In genomic region chr6:134020821-134021220, GRCm38 (mm10) we compare ENCODE assay signal across 24 mouse cellular contexts. TPM values are rescaled to one million over a fixed set of nuclear protein-coding genes. Genes with fewer than 3 reads are reported as not detected.
A peak's percentile ranks its signal among the peaks of the same experiment; 100 is the strongest.
DNase-seq lines count a peak whose midpoint lies in the region; ATAC-seq and TF ChIP-seq lines count a peak whose summit lies in the region.
"Had no signal": no experiment of that assay in that cellular context is flagged by ENCODE, and none has a peak within 500 bp of the region (broad histone marks: within the 10 kb centered on the region; RNA-seq: fewer than 3 reads in every experiment).

No protein-coding gene starts in this region.

- peak; percentile 72 for TF ChIP-seq EP300 in CH12.LX (IDR thresholded peaks at IDR 0.05; ENCODE audit: low read length)

- DNase-seq in forebrain, postnatal 0 days: no peak
- DNase-seq in forebrain, embryonic 14.5 days (ENCODE audit: low spot score): no peak
- peak; percentile 57 for DNase-seq in CH12.LX (ENCODE audit: extremely low read depth)
- peak; percentile 79 for DNase-seq in splenic B cell, adult 2 months (ENCODE audit: low read depth, low spot score)
- DNase-seq in gastrocnemius, adult 8-10 months (ENCODE audit: low spot score in 2 of 2): no peak
- DNase-seq: adrenal gland, postnatal 25 days; cerebellum, adult 18-20 months; cerebellum, postnatal 10 days; gastrocnemius, postnatal 36 days; heart, postnatal 14 days; kidney, adult 8-10 months; kidney, postnatal 4 days; lung, postnatal 36 days had no signal

- in situ Hi-C loops in CH12.LX (cut with MboI; ENCODE audit: low pct_ligation_motif_present, low pct_unique_long_range_greater_than_20kb, low sequenced_read_pairs): no loop called here

- H3K4me2 ChIP-seq in forebrain, postnatal 0 days (ENCODE audit: low read depth): no peak overlapping the region
- H3K4me2 ChIP-seq in forebrain, embryonic 14.5 days (ENCODE audit: low read length): no peak overlapping the region
- no peak overlapping the region; the same call in 1 of the 2 replicates for H3K4me2 ChIP-seq in CH12.LX (ENCODE audit: insufficient read depth, low read depth, poor library complexity, severe bottlenecking)
- H3K4me2 ChIP-seq in forebrain, embryonic 12.5 days: no peak overlapping the region
- H3K4me2 ChIP-seq: intestine, embryonic 15.5 days; liver, embryonic 15.5 days; lung, embryonic 15.5 days; neural tube, embryonic 12.5 days had no signal

- no peak for TF ChIP-seq RAD21 in CH12.LX (IDR thresholded peaks at IDR 0.05; ENCODE audit: low read depth, low read length)

- H3K27me3 ChIP-seq in forebrain, postnatal 0 days (ENCODE audit: insufficient read depth, low read length): no peaks in the 10 kb centered on the region
- H3K27me3 ChIP-seq in forebrain, embryonic 14.5 days (replicated peaks; ENCODE audit: control insufficient read depth, insufficient read depth, low read length): no peaks in the 10 kb centered on the region
- H3K27me3 ChIP-seq in CH12.LX (replicated peaks): no peaks in the 10 kb centered on the region
- H3K27me3 ChIP-seq in splenic B cell, adult 2 months (ENCODE audit: control insufficient read depth, insufficient read depth, low read length, poor library complexity, severe bottlenecking): no peaks in the 10 kb centered on the region
- H3K27me3 ChIP-seq in forebrain, embryonic 12.5 days: no peaks in the 10 kb centered on the region
- H3K27me3 ChIP-seq: intestine, embryonic 15.5 days; liver, embryonic 15.5 days; lung, embryonic 15.5 days; neural tube, embryonic 12.5 days had no signal

- H3K79me2 ChIP-seq in CH12.LX (replicated peaks; ENCODE audit: control insufficient read depth, extremely low read depth, insufficient read depth, poor library complexity, severe bottlenecking) (no peaks in the 10 kb centered on the region), macrophage (ENCODE audit: inconsistent target) (no peaks in the 10 kb centered on the region)

- H3K36me3 ChIP-seq in forebrain, postnatal 0 days (ENCODE audit: insufficient read depth): no peaks in the 10 kb centered on the region
- no peaks in the 10 kb centered on the region for H3K36me3 ChIP-seq in forebrain, embryonic 14.5 days (ENCODE audit: control insufficient read depth, insufficient read depth, low read length)
- H3K36me3 ChIP-seq in CH12.LX (replicated peaks in 1 of 2; ENCODE audit: control insufficient read depth in 1 of 2, insufficient read depth in 1 of 2, low read length in 1 of 2) (no peaks in the 10 kb centered on the region), macrophage (ENCODE audit: inconsistent target) (no peaks in the 10 kb centered on the region)
- H3K36me3 ChIP-seq in splenic B cell, adult 2 months (ENCODE audit: control insufficient read depth, insufficient read depth, low read length, poor library complexity, severe bottlenecking): no peaks in the 10 kb centered on the region
- H3K36me3 ChIP-seq in forebrain, embryonic 12.5 days (replicated peaks): no peaks in the 10 kb centered on the region
- H3K36me3 ChIP-seq: intestine, embryonic 15.5 days; liver, embryonic 15.5 days; lung, embryonic 15.5 days; neural tube, embryonic 12.5 days had no signal

- H3K27ac ChIP-seq in forebrain, postnatal 0 days (ENCODE audit: low read depth, low read length): no peak overlapping the region
- no peak overlapping the region for H3K27ac ChIP-seq in forebrain, embryonic 14.5 days (ENCODE audit: low read depth, low read length)
- H3K27ac ChIP-seq in CH12.LX (ENCODE audit: insufficient read depth, low read depth): no peak overlapping the region
- H3K27ac ChIP-seq in macrophage: 0 out of 2 replicates have a peak overlapping the region, but pooled peaks have one; percentile 8
- no peak overlapping the region for H3K27ac ChIP-seq in forebrain, embryonic 12.5 days
- H3K27ac ChIP-seq: intestine, embryonic 15.5 days; kidney, postnatal 0 days; liver, embryonic 15.5 days; lung, embryonic 15.5 days; neural tube, embryonic 12.5 days had no signal

- H3K4me3 ChIP-seq in forebrain, postnatal 0 days (ENCODE audit: low read depth, low read length): no peak overlapping the region
- no peak overlapping the region for H3K4me3 ChIP-seq in forebrain, embryonic 14.5 days (ENCODE audit: low read depth, low read length)
- H3K4me3 ChIP-seq in CH12.LX (replicated peaks in 1 of 3; ENCODE audit: low read depth in 2 of 3, low read length in 2 of 3, poor library complexity in 1 of 3): no peak overlapping the region
- no peak overlapping the region for H3K4me3 ChIP-seq in macrophage (ENCODE audit: inconsistent target)
- H3K4me3 ChIP-seq in forebrain, embryonic 12.5 days (replicated peaks): no peak overlapping the region
- H3K4me3 ChIP-seq: erythroblast, embryonic 14.5 days; intestine, embryonic 15.5 days; liver, embryonic 15.5 days; lung, embryonic 15.5 days; myocyte; neural tube, embryonic 12.5 days had no signal

- no peak for TF ChIP-seq CTCF in forebrain, postnatal 0 days (IDR thresholded peaks at IDR 0.05; ENCODE audit: low read depth)
- no peak for TF ChIP-seq CTCF in CH12.LX (conservative IDR thresholded peaks at IDR 0.05 in 1 of 2, IDR thresholded peaks at IDR 0.05 in 1 of 2; ENCODE audit: low read depth in 2 of 2, low read length in 2 of 2)

- no peaks in the 10 kb centered on the region for H3K9me3 ChIP-seq in forebrain, postnatal 0 days (ENCODE audit: low read length)
- H3K9me3 ChIP-seq in forebrain, embryonic 14.5 days (replicated peaks; ENCODE audit: control insufficient read depth, low read length): no peaks in the 10 kb centered on the region
- no peaks in the 10 kb centered on the region for H3K9me3 ChIP-seq in CH12.LX (replicated peaks; ENCODE audit: low read length)
- H3K9me3 ChIP-seq in forebrain, embryonic 12.5 days: no peaks in the 10 kb centered on the region
- H3K9me3 ChIP-seq: intestine, embryonic 15.5 days; liver, embryonic 15.5 days; lung, embryonic 15.5 days; neural tube, embryonic 12.5 days had no signal

- H3K9ac ChIP-seq in forebrain, postnatal 0 days: no peak overlapping the region
- no peak overlapping the region for H3K9ac ChIP-seq in forebrain, embryonic 14.5 days (ENCODE audit: low read length)
- H3K9ac ChIP-seq in CH12.LX (ENCODE audit: insufficient read depth, low read depth): no peak overlapping the region
- H3K9ac ChIP-seq in forebrain, embryonic 12.5 days: no peak overlapping the region
- H3K9ac ChIP-seq: intestine, embryonic 15.5 days; liver, embryonic 15.5 days; lung, embryonic 15.5 days; neural tube, embryonic 12.5 days had no signal

- dilution Hi-C loops in CH12.LX (cut with MboI; ENCODE audit: extremely low pct_ligation_motif_present, extremely low pct_unique_long_range_greater_than_20kb, low sequenced_read_pairs): no loop called here

- WGBS in forebrain, postnatal 0 days: 72% methylated on average over 6 of the region's 6 CpGs
- WGBS in forebrain, embryonic 14.5 days: 84% methylated on average over 6 of the region's 6 CpGs
- 13% methylated on average over 6 of the region's 6 CpGs for WGBS in macrophage (ENCODE audit: missing documents)
- WGBS in forebrain, embryonic 12.5 days: 88% methylated on average over 6 of the region's 6 CpGs

- H3K4me1 ChIP-seq in forebrain, postnatal 0 days (ENCODE audit: insufficient read depth): no peaks in the 10 kb centered on the region
- no peaks in the 10 kb centered on the region for H3K4me1 ChIP-seq in forebrain, embryonic 14.5 days (ENCODE audit: control insufficient read depth, insufficient read depth, low read length)
- peaks cover 9 to 22% of the 10 kb centered on the region in 2 experiments; a peak in 3 of 4 replicates for H3K4me1 ChIP-seq in CH12.LX (ENCODE audit: control insufficient read depth in 1 of 2, insufficient read depth in 2 of 2)
- H3K4me1 ChIP-seq in forebrain, embryonic 12.5 days: no peaks in the 10 kb centered on the region
- H3K4me1 ChIP-seq: intestine, embryonic 15.5 days; liver, embryonic 15.5 days; lung, embryonic 15.5 days; neural tube, embryonic 12.5 days had no signal

- ATAC-seq in forebrain, postnatal 0 days: peak; percentile 43; the same call in 1 of the 2 replicates
- ATAC-seq in forebrain, embryonic 14.5 days: no peak
- ATAC-seq in forebrain, embryonic 12.5 days (ENCODE audit: low FRiP score): no peak
- ATAC-seq: hindbrain, embryonic 16.5 days; intestine, embryonic 15.5 days; midbrain, embryonic 16.5 days had no signal

- no peak for TF ChIP-seq POLR2A in CH12.LX (IDR thresholded peaks at IDR 0.05; ENCODE audit: low read depth, low read length)

TF ChIP-seq in CH12.LX, 34 proteins besides CTCF, POLR2A, EP300 and RAD21:
- TF ChIP-seq IRF4 (IDR thresholded peaks at IDR 0.05; ENCODE audit: low read depth, low read length) (peak; percentile 84), USF1 (IDR thresholded peaks at IDR 0.05; ENCODE audit: low read depth, low read length) (no peak), ETS1 (conservative IDR thresholded peaks at IDR 0.05; ENCODE audit: low read depth, low read length) (peak; percentile 53; the same call in 1 of the 2 replicates), BHLHE40 (IDR thresholded peaks at IDR 0.05; ENCODE audit: low read depth, low read length) (no peak), MAX (IDR thresholded peaks at IDR 0.05; ENCODE audit: low read length) (peak; percentile 62), CHD2 (IDR thresholded peaks at IDR 0.05; ENCODE audit: low read length) (no peak), JUN (IDR thresholded peaks at IDR 0.05; ENCODE audit: insufficient read depth, low read depth, low read length) (peak; percentile 15; the same call in 1 of the 2 replicates), MXI1 (IDR thresholded peaks at IDR 0.05; ENCODE audit: low read depth, low read length) (0 out of 2 replicates have a peak, but pooled peaks have one; percentile 42)

RNA-seq across cellular contexts. Expression of gene Etv6, which starts 14.7 kb away (rescaled TPM):
- total RNA-seq in forebrain, postnatal 0 days (2014; rRNA removed): 7.1 TPM in 2 replicates
- polyA plus RNA-seq in forebrain, postnatal 0 days (2015; fragmentation: Nextera tagmentation; extraction: Ambion mirVana): 3.0 and 3.3 TPM in 2 replicates
- polyA plus RNA-seq in forebrain, embryonic 14.5 days (2014; fragmentation: Nextera tagmentation; extraction: Ambion mirVana): 5.9 and 6.1 TPM in 2 replicates
- 7.1 and 7.6 TPM in 2 replicates for total RNA-seq in CH12.LX (2012; rRNA removed)
- total RNA-seq in CH12.LX (2014; rRNA removed): 8.1 and 10.1 TPM in 2 replicates
- 25.3 and 29.5 TPM in 2 replicates for polyA plus RNA-seq in CH12.LX (2012; ENCODE audit: insufficient read length, low read depth)
- total RNA-seq in macrophage (2018; cell fraction: chromatin; rRNA removed): 100 to 1,000 TPM in 3 of 26 experiments, 10 to 100 TPM in 23; 35.9 to 168 (median 52.6) TPM
- total RNA-seq in macrophage (2018; cell fraction: cytosol; rRNA removed): 10 to 100 TPM; 34.1 to 60.8 (median 42.1) TPM
- 100 to 1,000 TPM in 2 of 26 experiments, 10 to 100 TPM in 24; 37.7 to 145 (median 56.4) TPM for total RNA-seq in macrophage (2018; cell fraction: nucleus; rRNA removed)
- 23.4 to 26.3 TPM (median 24.8 TPM) in 3 replicates for polyA plus RNA-seq in macrophage (2018)
- 15.0 and 16.1 TPM in 2 replicates for polyA plus RNA-seq in forebrain, embryonic 12.5 days (2016; fragmentation: Nextera tagmentation; extraction: Ambion mirVana)
- total RNA-seq in gastrocnemius, adult 8-10 months (2022): 10 to 100 TPM in 1 of 4 experiments, 1 to 10 TPM in 3; 5.1 to 10.3 (median 6.3) TPM

Comparison
In these comparisons a context has a peak if more than half of its experiments do, and no peak if none do; other contexts are left out.
1. DNase-seq: peak in CH12.LX (single experiment) and splenic B cell, adult 2 months (single experiment); none in forebrain, postnatal 0 days (single experiment), forebrain, embryonic 14.5 days (single experiment) and gastrocnemius, adult 8-10 months (0 of 2).